ENCODE assay signal across 22 mouse cellular contexts in the genomic region with DNA sequence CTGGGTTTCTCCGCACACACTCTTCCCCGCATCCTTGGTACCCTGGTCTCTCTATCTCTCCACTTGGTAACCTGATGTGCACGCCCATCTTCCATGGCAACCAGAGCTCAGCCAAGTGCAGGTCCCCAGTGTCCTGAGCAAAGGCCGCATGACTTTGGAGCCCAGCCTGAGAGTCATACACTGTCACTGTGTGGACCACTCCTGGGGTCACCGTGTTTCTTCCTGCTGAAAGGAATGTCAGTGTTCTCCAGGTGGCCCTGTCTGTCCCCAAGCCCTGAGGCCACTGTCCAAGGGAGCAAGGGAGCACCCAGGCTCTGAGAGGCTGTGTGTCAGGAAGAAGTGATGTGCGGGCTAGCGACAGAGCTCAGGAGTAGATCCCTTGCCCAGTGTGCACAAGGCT. TPM values are rescaled to one million over a fixed set of nuclear protein-coding genes. Genes with fewer than 3 reads are reported as not detected.
DNase-seq lines count a peak whose midpoint lies in the region; ATAC-seq lines count a peak whose summit lies in the region.
"Had no signal": no experiment of that assay in that cellular context is flagged by ENCODE, and none has a peak within 500 bp of the region (broad histone marks: within the 10 kb centered on the region; RNA-seq: fewer than 3 reads in every experiment).

No protein-coding gene starts in this region.

- H3K36me3 ChIP-seq in kidney, embryonic 16.5 days (ENCODE audit: insufficient read depth, low read length), result no peaks in the 10 kb centered on the region
- no peaks in the 10 kb centered on the region for H3K36me3 ChIP-seq in kidney, embryonic 14.5 days (ENCODE audit: control insufficient read depth, insufficient read depth, low read length)
- H3K36me3 ChIP-seq: embryonic facial prominence, embryonic 10.5 days; embryonic facial prominence, embryonic 12.5 days; forebrain, embryonic 15.5 days had no signal

- H3K27ac ChIP-seq in kidney, embryonic 16.5 days (ENCODE audit: low read length), result no peak overlapping the region
- no peak overlapping the region for H3K27ac ChIP-seq in kidney, embryonic 14.5 days (ENCODE audit: low read depth, low read length)
- H3K27ac ChIP-seq: embryonic facial prominence, embryonic 10.5 days; embryonic facial prominence, embryonic 12.5 days; forebrain, embryonic 13.5 days; forebrain, embryonic 15.5 days had no signal

- no peak overlapping the region for H3K4me3 ChIP-seq in kidney, embryonic 16.5 days (ENCODE audit: low read length)
- no peak overlapping the region for H3K4me3 ChIP-seq in kidney, embryonic 14.5 days (ENCODE audit: low read length)
- H3K4me3 ChIP-seq: embryonic facial prominence, embryonic 10.5 days; embryonic facial prominence, embryonic 12.5 days; forebrain, embryonic 13.5 days; forebrain, embryonic 15.5 days had no signal

- ATAC-seq in kidney, embryonic 16.5 days (ENCODE audit: low FRiP score, low TSS enrichment), result no peak
- no peak for ATAC-seq in kidney, embryonic 14.5 days (ENCODE audit: low FRiP score, low TSS enrichment)
- no peak for ATAC-seq in activated CD4-positive, CD25-positive, alpha-beta regulatory T cell, adult 4 months
- ATAC-seq: forebrain, embryonic 13.5 days; forebrain, embryonic 15.5 days had no signal

- DNase-seq in kidney, adult 18-20 months, result peak; percentile 50
- peak; percentile 54 to 59 for DNase-seq in kidney, adult 8-10 months
- DNase-seq in kidney, postnatal 25 days, result peak; percentile 37 to 84
- DNase-seq in kidney, postnatal 14 days, result no peak
- DNase-seq in kidney, postnatal 36 days, result peak; percentile 66
- DNase-seq: adrenal gland, adult 8-10 months; adrenal gland, postnatal 14 days; adrenal gland, postnatal 36 days; cerebellum, adult 11-12 months; cerebellum, adult 2 months; cerebellum, adult 9-10 months; cerebellum, postnatal 10 days; cerebellum, postnatal 25 days had no signal

- H3K27me3 ChIP-seq in kidney, embryonic 16.5 days (ENCODE audit: insufficient read depth, low read length), result no peaks in the 10 kb centered on the region
- H3K27me3 ChIP-seq in kidney, embryonic 14.5 days (ENCODE audit: control insufficient read depth, insufficient read depth, low read length), result no peaks in the 10 kb centered on the region
- H3K27me3 ChIP-seq: forebrain, embryonic 13.5 days; forebrain, embryonic 15.5 days had no signal

- H3K9me3 ChIP-seq in kidney, embryonic 16.5 days (ENCODE audit: low read length), result no peaks in the 10 kb centered on the region
- H3K9me3 ChIP-seq in kidney, embryonic 14.5 days (ENCODE audit: control insufficient read depth, low read length), result no peaks in the 10 kb centered on the region
- H3K9me3 ChIP-seq: embryonic facial prominence, embryonic 10.5 days; embryonic facial prominence, embryonic 12.5 days; forebrain, embryonic 13.5 days; forebrain, embryonic 15.5 days had no signal

- 90% methylated on average over 7 of the region's 7 CpGs for WGBS in kidney, embryonic 16.5 days
- WGBS in kidney, embryonic 14.5 days, result 93% methylated on average over 7 of the region's 7 CpGs

- H3K4me2 ChIP-seq in kidney, embryonic 16.5 days (replicated peaks; ENCODE audit: low read depth, low read length), result no peak overlapping the region
- H3K4me2 ChIP-seq in kidney, embryonic 14.5 days (replicated peaks; ENCODE audit: low read depth, low read length), result no peak overlapping the region
- H3K4me2 ChIP-seq: embryonic facial prominence, embryonic 12.5 days; forebrain, embryonic 13.5 days; forebrain, embryonic 15.5 days had no signal

- H3K4me1 ChIP-seq in kidney, embryonic 16.5 days (ENCODE audit: insufficient read depth, low read length), result no peaks in the 10 kb centered on the region
- no peaks in the 10 kb centered on the region for H3K4me1 ChIP-seq in kidney, embryonic 14.5 days (ENCODE audit: control insufficient read depth, insufficient read depth, low read length)

- H3K9ac ChIP-seq in kidney, embryonic 16.5 days (replicated peaks; ENCODE audit: low read length), result no peak overlapping the region
- no peak overlapping the region for H3K9ac ChIP-seq in kidney, embryonic 14.5 days (ENCODE audit: low read depth, low read length)
- H3K9ac ChIP-seq: embryonic facial prominence, embryonic 12.5 days; forebrain, embryonic 13.5 days; forebrain, embryonic 15.5 days had no signal

RNA-seq across cellular contexts. Expression of a gene that starts 21.2 kb away (rescaled TPM):
- polyA plus RNA-seq in kidney, embryonic 16.5 days (2015; fragmentation: Nextera tagmentation; extraction: Ambion mirVana), result 20.4 and 22.4 TPM in 2 replicates
- polyA plus RNA-seq in kidney, embryonic 14.5 days (2014; fragmentation: Nextera tagmentation; extraction: Ambion mirVana), result 13.3 and 13.8 TPM in 2 replicates
- 1 to 10 TPM; 5.6 to 8.1 TPM for polyA plus RNA-seq in activated CD4-positive, CD25-positive, alpha-beta regulatory T cell, adult 4 months (2017; shearing (Covaris generic))

RNA-seq across cellular contexts. Expression of a gene that starts 26.9 kb away (rescaled TPM):
- polyA plus RNA-seq in kidney, embryonic 16.5 days (2015; fragmentation: Nextera tagmentation; extraction: Ambion mirVana), result 194 and 197 TPM in 2 replicates
- polyA plus RNA-seq in kidney, embryonic 14.5 days (2014; fragmentation: Nextera tagmentation; extraction: Ambion mirVana), result 91.9 and 156 TPM in 2 replicates
- polyA plus RNA-seq in activated CD4-positive, CD25-positive, alpha-beta regulatory T cell, adult 4 months (2017; shearing (Covaris generic)), result 10 to 100 TPM; 41.6 to 48.6 TPM

RNA-seq across cellular contexts. Expression of a gene that starts 27.4 kb away (rescaled TPM):
- 2.9 and 7.7 TPM in 2 replicates for polyA plus RNA-seq in kidney, embryonic 16.5 days (2015; fragmentation: Nextera tagmentation; extraction: Ambion mirVana)
- 5.7 TPM in 1 of 2 replicates, not detected in the other for polyA plus RNA-seq in kidney, embryonic 14.5 days (2014; fragmentation: Nextera tagmentation; extraction: Ambion mirVana)
- 10 to 100 TPM in 1 of 2 experiments, 1 to 10 TPM in 1; 9.9 to 12.3 TPM for polyA plus RNA-seq in activated CD4-positive, CD25-positive, alpha-beta regulatory T cell, adult 4 months (2017; shearing (Covaris generic))
- polyA plus RNA-seq: embryonic facial prominence, embryonic 12.5 days; embryonic facial prominence, embryonic 14.5 days; forebrain, embryonic 11.5 days; forebrain, embryonic 15.5 days had no signal

RNA-seq across cellular contexts. Expression of a gene that starts 42.9 kb away (rescaled TPM):
- 130 and 138 TPM in 2 replicates for polyA plus RNA-seq in kidney, embryonic 16.5 days (2015; fragmentation: Nextera tagmentation; extraction: Ambion mirVana)
- polyA plus RNA-seq in kidney, embryonic 14.5 days (2014; fragmentation: Nextera tagmentation; extraction: Ambion mirVana), result 239 and 329 TPM in 2 replicates
- polyA plus RNA-seq in activated CD4-positive, CD25-positive, alpha-beta regulatory T cell, adult 4 months (2017; shearing (Covaris generic)), result 100 to 1,000 TPM; 219 to 262 TPM
